8 mouse cellular contexts compared by ENCODE assay signal in genomic region chr12:11436497-11437265, GRCm38 (mm10). TPM values are rescaled to one million over a fixed set of nuclear protein-coding genes. Genes with fewer than 3 reads are reported as not detected.
DNase-seq lines count a peak whose midpoint lies in the region; ATAC-seq and TF ChIP-seq lines count a peak whose summit lies in the region.

Gene Vsnl1 (minus strand): TSS chr12:11436613.

- H3K9ac ChIP-seq in heart, embryonic 12.5 days, result 0 out of 2 replicates have a peak within 1 kb of the TSS, but pooled peaks have one; percentile 47
- H3K9ac ChIP-seq in kidney, postnatal 0 days (ENCODE audit: low read depth, low read length), result 0 out of 2 replicates have a peak within 1 kb of the TSS, but pooled peaks have one; percentile 10
- 0 out of 2 replicates have a peak within 1 kb of the TSS, but pooled peaks have one; percentile 17 for H3K9ac ChIP-seq in limb, embryonic 15.5 days
- H3K9ac ChIP-seq in neural tube, embryonic 11.5 days (ENCODE audit: low read length), result peak within 1 kb of the TSS; percentile 39

- 0 out of 2 replicates have a peak, but pooled peaks cover 1% of the 10 kb centered on the region for H3K4me1 ChIP-seq in embryonic fibroblast, embryonic 13.5 days (ENCODE audit: control insufficient read depth, insufficient read depth, low read length)
- H3K4me1 ChIP-seq in heart, embryonic 12.5 days (replicated peaks), result peaks cover 6% of the 10 kb centered on the region; the same call in 1 of the 2 replicates
- peaks cover 6% of the 10 kb centered on the region; the same call in 1 of the 2 replicates for H3K4me1 ChIP-seq in kidney, postnatal 0 days (replicated peaks; ENCODE audit: insufficient read depth, low read length)
- H3K4me1 ChIP-seq in limb, embryonic 15.5 days, result peaks cover 20% of the 10 kb centered on the region
- peaks cover 2% of the 10 kb centered on the region; the same call in 1 of the 2 replicates for H3K4me1 ChIP-seq in neural tube, embryonic 11.5 days (ENCODE audit: control insufficient read depth, insufficient read depth, low read length)

- TF ChIP-seq CTCF in embryonic fibroblast, embryonic 13.5 days (IDR thresholded peaks at IDR 0.05; ENCODE audit: borderline replicate concordance, insufficient read depth, low read length), result no peak
- TF ChIP-seq CTCF in kidney, postnatal 0 days (IDR thresholded peaks at IDR 0.05; ENCODE audit: low read depth), result no peak

- peak within 1 kb of the TSS; percentile 47 for H3K4me3 ChIP-seq in embryonic fibroblast, embryonic 13.5 days (ENCODE audit: insufficient read depth, low read length)
- H3K4me3 ChIP-seq in heart, embryonic 12.5 days, result peak within 1 kb of the TSS; percentile 52
- H3K4me3 ChIP-seq in kidney, postnatal 0 days (replicated peaks; ENCODE audit: low read depth, low read length), result peak within 1 kb of the TSS; percentile 23
- H3K4me3 ChIP-seq in limb, embryonic 15.5 days, result peak within 1 kb of the TSS; percentile 46
- peak within 1 kb of the TSS; percentile 21 for H3K4me3 ChIP-seq in neural tube, embryonic 11.5 days (ENCODE audit: low read depth, low read length)

- no peak within 1 kb of the TSS for H3K27ac ChIP-seq in embryonic fibroblast, embryonic 13.5 days (ENCODE audit: insufficient read depth, low read length)
- H3K27ac ChIP-seq in heart, embryonic 12.5 days (ENCODE audit: poor library complexity, severe bottlenecking), result no peak within 1 kb of the TSS
- H3K27ac ChIP-seq in kidney, postnatal 0 days, result no peak within 1 kb of the TSS
- 0 out of 2 replicates have a peak within 1 kb of the TSS, but pooled peaks have one; percentile 27 for H3K27ac ChIP-seq in limb, embryonic 15.5 days
- H3K27ac ChIP-seq in neural tube, embryonic 11.5 days (ENCODE audit: low read depth, low read length), result no peak within 1 kb of the TSS

- H3K36me3 ChIP-seq in heart, embryonic 12.5 days, result no peaks in the 10 kb centered on the region
- H3K36me3 ChIP-seq in kidney, postnatal 0 days (ENCODE audit: insufficient read depth, low read length), result no peaks in the 10 kb centered on the region
- H3K36me3 ChIP-seq in limb, embryonic 15.5 days, result no peaks in the 10 kb centered on the region
- H3K36me3 ChIP-seq in neural tube, embryonic 11.5 days (ENCODE audit: control insufficient read depth, insufficient read depth, low read length), result no peaks in the 10 kb centered on the region

- 3% methylated on average over 34 of the region's 34 CpGs for WGBS in heart, embryonic 12.5 days
- 2% methylated on average over 34 of the region's 34 CpGs for WGBS in kidney, postnatal 0 days
- 4% methylated on average over 34 of the region's 34 CpGs for WGBS in limb, embryonic 15.5 days
- WGBS in neural tube, embryonic 11.5 days, result 5% methylated on average over 34 of the region's 34 CpGs

- DNase-seq in brain, adult 2 months (ENCODE audit: low read depth, low spot score), result peak; percentile 98
- DNase-seq in kidney, postnatal 0 days (ENCODE audit: low spot score), result peak; percentile 92
- DNase-seq in neural tube, embryonic 11.5 days (ENCODE audit: low spot score), result peak; percentile 88
- DNase-seq in urinary bladder, adult 2 months (ENCODE audit: low spot score), result peak; percentile 27
- no peak for DNase-seq in thymus, postnatal 4 days

- no peak for TF ChIP-seq POLR2A in embryonic fibroblast, embryonic 13.5 days (IDR thresholded peaks at IDR 0.05; ENCODE audit: low read depth, low read length)

- H3K27me3 ChIP-seq in heart, embryonic 12.5 days (replicated peaks), result peaks cover 34% of the 10 kb centered on the region
- H3K27me3 ChIP-seq in kidney, postnatal 0 days (ENCODE audit: insufficient read depth, low read length), result 0 out of 2 replicates have a peak, but pooled peaks cover 4% of the 10 kb centered on the region
- peaks cover 28% of the 10 kb centered on the region for H3K27me3 ChIP-seq in limb, embryonic 15.5 days
- H3K27me3 ChIP-seq in neural tube, embryonic 11.5 days (ENCODE audit: control insufficient read depth, insufficient read depth, low read length), result 0 out of 2 replicates have a peak, but pooled peaks cover 5% of the 10 kb centered on the region

- peak within 1 kb of the TSS; percentile 85 for H3K4me2 ChIP-seq in heart, embryonic 12.5 days
- H3K4me2 ChIP-seq in kidney, postnatal 0 days (ENCODE audit: low read length), result peak within 1 kb of the TSS; percentile 59
- peak within 1 kb of the TSS; percentile 87 for H3K4me2 ChIP-seq in limb, embryonic 15.5 days
- peak within 1 kb of the TSS; percentile 56 for H3K4me2 ChIP-seq in neural tube, embryonic 11.5 days (ENCODE audit: low read depth)

- H3K9me3 ChIP-seq in heart, embryonic 12.5 days (replicated peaks), result no peaks in the 10 kb centered on the region
- H3K9me3 ChIP-seq in kidney, postnatal 0 days (replicated peaks; ENCODE audit: low read length), result no peaks in the 10 kb centered on the region
- H3K9me3 ChIP-seq in limb, embryonic 15.5 days, result no peaks in the 10 kb centered on the region
- no peaks in the 10 kb centered on the region for H3K9me3 ChIP-seq in neural tube, embryonic 11.5 days (ENCODE audit: control insufficient read depth, low read length)

- ATAC-seq in heart, embryonic 12.5 days (ENCODE audit: insufficient number of reproducible peaks, low FRiP score), result peak; percentile 81
- peak; percentile 87 for ATAC-seq in kidney, postnatal 0 days (replicated peaks; ENCODE audit: low FRiP score, low read depth)
- peak; percentile 73 for ATAC-seq in limb, embryonic 15.5 days (ENCODE audit: insufficient number of reproducible peaks, low FRiP score, low TSS enrichment, low read depth)
- peak; percentile 94 for ATAC-seq in neural tube, embryonic 11.5 days (ENCODE audit: insufficient read depth, low FRiP score, low TSS enrichment)

RNA-seq across cellular contexts. Expression of gene Vsnl1, which starts in this region (rescaled TPM):
- polyA plus RNA-seq in embryonic fibroblast, embryonic 13.5 days (2011; ENCODE audit: insufficient read length, low read depth, missing spikeins), result 1.9 TPM in 1 of 2 replicates, not detected in the other
- 9.9 and 12.0 TPM in 2 replicates for polyA plus RNA-seq in heart, embryonic 12.5 days (2016; fragmentation: Nextera tagmentation; extraction: Ambion mirVana)
- polyA plus RNA-seq in kidney, postnatal 0 days (2015; fragmentation: Nextera tagmentation; extraction: Ambion mirVana), result 0.05 and 0.13 TPM in 2 replicates
- polyA plus RNA-seq in limb, embryonic 15.5 days (2015; fragmentation: Nextera tagmentation; extraction: Ambion mirVana), result 1.3 and 1.4 TPM in 2 replicates
- 4.5 and 5.0 TPM in 2 replicates for polyA plus RNA-seq in neural tube, embryonic 11.5 days (2014; fragmentation: Nextera tagmentation; extraction: Ambion mirVana)
- polyA plus RNA-seq in urinary bladder, adult 2 months (2012; rRNA removed), result 0.17 and 0.31 TPM in 2 replicates

Comparison
In these comparisons a context has a peak if more than half of its experiments do, and no peak if none do; other contexts are left out.
1. Peak in DNase-seq, ATAC-seq, H3K4me3 ChIP-seq, H3K9ac ChIP-seq and H3K4me2 ChIP-seq in kidney, postnatal 0 days; RNA of the gene not detected or under 1 TPM.
2. Peak in DNase-seq in urinary bladder, adult 2 months; RNA of the gene not detected or under 1 TPM.